Mouse (Mus musculus): ENCODE measurements around the gene Cd180.
"Not testable (repeated sequence)": the region's sequence is repeated elsewhere in the genome, so short reads cannot be mapped to it uniquely, and the experiment has no call there.

Gene Cd180

GRCm38 (mm10) chr13:102693341-102693801 is at the start of gene Cd180:
Gene Cd180 (plus strand): TSS chr13:102693558.
- DNase-seq, result peak; percentile 18

- no peak for DNase-seq
Measured at GRCm38 (mm10) chr13:102644344-102644743, 49.0 kb upstream of the Cd180 start.

- peak; percentile 70 for DNase-seq
Measured at GRCm38 (mm10) chr13:102644789-102645551, 48.4 kb upstream of the Cd180 start.

- DNase-seq, result peak; percentile 59
Measured at GRCm38 (mm10) chr13:102646271-102646771, 47.0 kb upstream of the Cd180 start.

- DNase-seq, result no peak
Measured at GRCm38 (mm10) chr13:102647511-102647910, 45.8 kb upstream of the Cd180 start.

GRCm38 (mm10) chr13:102652303-102652889 is 41.0 kb upstream of the Cd180 start:
- DNase-seq, result no peak

- DNase-seq, result no peak
Measured at GRCm38 (mm10) chr13:102655071-102655570, 38.2 kb upstream of the Cd180 start.

- peak; percentile 46 for DNase-seq
Measured at GRCm38 (mm10) chr13:102656153-102656690, 37.1 kb upstream of the Cd180 start.

- DNase-seq, result peak; percentile 41
Measured at GRCm38 (mm10) chr13:102658223-102658839, 35.0 kb upstream of the Cd180 start.

GRCm38 (mm10) chr13:102664041-102664440 is 29.3 kb upstream of the Cd180 start:
- DNase-seq, result no peak

GRCm38 (mm10) chr13:102664843-102665587 is 28.3 kb upstream of the Cd180 start:
- DNase-seq, result no peak

- DNase-seq, result no peak
Measured at GRCm38 (mm10) chr13:102665588-102666232, 27.6 kb upstream of the Cd180 start.

GRCm38 (mm10) chr13:102666233-102666614 is 27.1 kb upstream of the Cd180 start:
- no peak for DNase-seq

GRCm38 (mm10) chr13:102666731-102667130 is 26.6 kb upstream of the Cd180 start:
- no peak for DNase-seq

- no peak for DNase-seq
Measured at GRCm38 (mm10) chr13:102667401-102667800, 26.0 kb upstream of the Cd180 start.

- no peak for DNase-seq
Measured at GRCm38 (mm10) chr13:102667842-102668241, 25.5 kb upstream of the Cd180 start.

- no peak for DNase-seq
Measured at GRCm38 (mm10) chr13:102668933-102669332, 24.4 kb upstream of the Cd180 start.

- peak; percentile 56 for DNase-seq
Measured at GRCm38 (mm10) chr13:102669522-102670256, 23.7 kb upstream of the Cd180 start.

GRCm38 (mm10) chr13:102670503-102670902 is 22.9 kb upstream of the Cd180 start:
- DNase-seq, result no peak

GRCm38 (mm10) chr13:102674083-102674482 is 19.3 kb upstream of the Cd180 start:
- DNase-seq, result no peak

- not testable (repeated sequence) for DNase-seq
Measured at GRCm38 (mm10) chr13:102677602-102678001, 15.8 kb upstream of the Cd180 start.

All from kidney, adult 18-20 months (tissue).